Mouse (Mus musculus): Measurements from ENCODE around the gene Ier3.

The Ier3 gene

GRCm38 (mm10) chr17:35866911-35867890, 45.7 kb downstream of the Ier3 start:
- DNase-seq (ENCODE audit: low read depth, low spot score), result no peak

GRCm38 (mm10) chr17:35868165-35868820, 46.8 kb downstream of the Ier3 start:
- DNase-seq (ENCODE audit: low read depth, low spot score), result no peak

GRCm38 (mm10) chr17:35868961-35869345, 47.5 kb downstream of the Ier3 start:
- no peak for DNase-seq (ENCODE audit: low read depth, low spot score)

DNA sequence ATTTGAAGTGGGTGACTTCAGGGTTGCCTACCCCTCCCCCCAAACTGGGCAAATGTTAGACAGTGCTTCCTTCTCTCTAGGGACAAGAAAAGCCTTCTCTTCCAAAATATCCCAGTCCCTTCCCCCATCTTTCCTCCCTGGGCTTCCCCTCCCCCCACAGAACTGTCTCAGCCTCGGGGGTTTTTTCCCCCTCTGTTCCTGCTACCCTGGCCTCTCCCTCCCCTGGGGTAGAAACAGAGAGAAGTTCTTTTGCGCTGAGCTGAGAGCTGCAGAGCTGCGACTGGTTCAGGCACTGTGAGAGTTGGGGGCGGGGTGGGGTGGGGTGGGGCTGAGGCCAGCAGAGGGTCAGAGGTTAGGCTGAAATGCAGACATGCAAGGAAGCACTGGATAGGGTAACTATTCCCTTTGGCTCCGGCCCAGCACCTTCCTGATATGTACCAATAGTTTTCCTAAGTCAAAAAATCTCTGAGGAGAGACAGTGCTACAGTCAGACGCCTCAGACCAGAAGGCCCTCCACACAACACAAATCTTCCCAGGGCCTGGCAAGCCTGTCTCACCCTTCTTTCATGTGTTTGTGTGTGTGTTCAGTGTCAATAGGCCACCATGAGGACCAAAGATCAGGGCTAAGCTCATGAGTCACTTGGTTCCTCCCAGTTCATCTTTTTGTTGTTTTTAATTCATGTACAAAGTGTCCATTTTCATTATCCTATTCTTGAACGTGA, 48.0 kb downstream of the Ier3 start:
- DNase-seq (ENCODE audit: low read depth, low spot score), result peak; percentile 61

DNA sequence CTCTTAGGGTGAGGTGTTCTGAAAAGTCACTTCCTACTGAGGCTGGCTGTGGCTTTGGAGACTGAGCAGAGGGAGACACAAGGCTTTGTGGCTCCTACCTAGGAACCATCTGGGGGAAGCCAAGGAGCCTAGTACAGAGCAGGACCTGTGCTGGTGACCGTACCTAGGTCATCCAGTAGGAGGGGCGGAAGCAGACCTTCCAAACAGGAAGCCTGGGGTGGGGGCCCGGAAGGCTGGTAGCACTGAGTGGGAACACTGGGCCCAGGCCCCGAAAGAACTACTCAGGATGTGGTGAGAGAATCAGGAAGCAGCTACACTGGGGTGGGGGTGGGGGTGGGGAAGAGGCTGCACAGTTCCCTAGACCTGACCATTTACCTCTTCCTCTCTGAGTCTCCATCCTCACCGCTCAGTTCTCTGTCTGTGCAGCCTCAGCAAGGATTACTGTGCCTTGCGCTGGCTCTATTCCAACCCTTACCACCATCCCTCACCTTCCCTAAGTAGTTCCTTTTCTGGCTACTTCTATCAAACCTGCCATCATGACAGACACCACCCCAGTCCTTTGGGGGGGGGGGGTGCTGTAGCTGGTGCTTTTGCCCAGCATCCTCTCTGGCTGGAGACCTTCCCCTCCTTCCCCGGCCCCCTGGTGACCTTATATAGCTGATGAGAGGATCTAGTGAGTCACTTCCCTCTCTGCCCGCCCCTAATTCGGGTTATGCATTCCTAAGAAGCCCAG, 48.8 kb downstream of the Ier3 start:
- DNase-seq (ENCODE audit: low read depth, low spot score), result peak; percentile 26

- peak; percentile 36 for DNase-seq (ENCODE audit: low read depth, low spot score)
Observed at GRCm38 (mm10) chr17:35870884-35871696, 49.6 kb downstream of the Ier3 start.
